Mouse (Mus musculus): ENCODE results near the gene Kcnab3.
A peak's percentile ranks its signal among the peaks of the same experiment; 100 is the strongest.
"Not testable (repeated sequence)": the region's sequence is repeated elsewhere in the genome, so short reads cannot be mapped to it uniquely, and the experiment has no call there.

Gene Kcnab3

DNA sequence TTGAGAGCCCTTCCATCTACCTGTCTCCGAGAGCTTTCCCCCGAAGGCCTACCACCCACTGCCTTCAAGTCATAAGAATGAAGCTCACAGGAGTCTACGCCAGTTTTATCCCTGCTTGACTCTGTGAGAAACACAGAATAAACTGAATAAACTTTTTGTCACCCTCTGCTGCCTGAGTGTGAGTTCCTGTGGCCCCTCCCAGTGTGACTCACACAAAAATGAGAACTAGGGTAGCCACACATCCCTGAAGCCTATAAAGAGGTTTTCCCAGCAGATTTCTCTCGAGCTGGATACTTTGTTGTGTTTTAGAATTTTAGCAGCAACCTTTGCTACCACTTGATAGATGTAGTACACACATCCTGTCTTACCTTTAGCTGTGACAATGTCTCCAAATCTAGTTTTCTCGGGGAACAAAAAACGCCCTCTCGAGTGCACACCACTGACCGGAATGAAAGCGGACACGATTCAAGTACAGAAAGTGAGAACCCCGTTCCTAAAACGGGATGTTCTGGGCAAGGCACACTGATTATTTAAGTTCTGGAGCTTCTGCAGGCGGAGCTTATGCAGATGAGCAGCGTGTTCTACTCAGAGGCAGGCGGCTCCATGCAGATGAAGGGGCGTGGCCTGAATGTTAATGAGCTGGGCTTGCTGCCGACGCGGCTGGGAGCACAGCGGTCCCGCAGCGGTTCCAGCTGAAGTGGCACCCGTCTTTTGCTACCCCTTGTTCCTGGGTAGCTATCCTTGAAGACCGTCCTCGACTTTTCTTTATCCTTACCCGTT lies at the start of gene Kcnab3:
Kcnab3 (plus strand) TSS at position 631 of the 780 bp plus-strand sequence.
- peak in 1 of 2 experiments; percentile 67 for DNase-seq (ENCODE audit: low spot score in 2 of 2)

DNA sequence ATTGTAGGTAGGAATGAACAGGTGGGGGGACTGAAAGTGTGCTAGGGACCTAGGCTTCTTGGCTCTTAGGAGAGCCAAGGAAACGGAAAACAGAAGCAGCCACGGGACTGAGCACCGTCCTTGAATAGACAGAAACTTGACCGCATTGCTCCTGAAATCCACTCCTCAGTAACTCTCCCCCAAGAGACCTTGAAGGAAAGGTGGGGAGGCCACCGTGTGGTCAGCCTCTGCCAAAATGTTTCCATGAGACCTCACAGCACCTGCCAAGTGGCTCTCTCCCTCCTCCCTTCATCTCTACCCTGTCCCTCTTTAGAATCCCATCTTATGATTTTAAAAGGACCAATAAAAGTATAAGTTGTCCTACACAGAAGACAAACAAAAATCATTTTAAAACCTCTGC lies 48.8 kb upstream of the Kcnab3 start:
- no peak for DNase-seq (ENCODE audit: low spot score in 2 of 2)

DNA sequence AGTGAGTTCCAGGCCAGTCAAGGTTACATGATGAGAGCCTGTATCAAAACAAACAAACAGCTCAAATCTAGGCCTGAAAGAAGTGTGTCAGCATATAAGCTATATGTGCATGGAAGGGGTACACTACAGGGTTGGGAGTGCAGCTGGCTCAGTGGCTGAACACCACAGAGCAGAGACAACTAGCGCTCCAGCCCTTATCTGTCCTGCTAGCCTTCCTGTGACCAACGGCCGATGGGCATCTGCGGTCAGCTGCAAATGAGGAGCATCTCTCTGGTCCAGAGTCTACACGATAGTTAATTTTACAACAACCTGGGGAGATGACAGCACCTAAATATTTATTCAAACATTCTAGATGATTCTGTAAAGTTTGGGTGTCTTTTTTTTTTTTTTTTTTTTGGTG lies 34.9 kb upstream of the Kcnab3 start:
- no peak for DNase-seq (ENCODE audit: low spot score in 2 of 2)

DNA sequence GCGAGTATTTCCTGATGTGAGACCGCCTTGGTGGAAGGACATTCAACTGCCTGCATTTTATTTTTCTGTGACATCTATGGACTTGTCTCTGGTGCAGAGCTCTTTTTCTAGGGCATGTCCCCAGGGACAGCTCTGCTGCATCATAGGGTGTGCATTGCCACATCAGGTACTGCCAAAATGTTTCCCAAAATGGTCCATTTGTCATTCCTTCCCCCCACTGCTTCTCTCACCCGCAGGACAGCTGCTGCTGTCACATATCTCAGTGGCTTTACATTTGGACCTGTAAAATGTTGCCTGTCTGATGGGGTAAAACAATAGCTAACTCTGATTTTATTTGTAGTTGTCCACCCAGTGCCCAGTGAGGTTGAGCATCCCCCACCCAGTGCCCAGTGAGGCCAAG lies 30.8 kb upstream of the Kcnab3 start:
- DNase-seq (ENCODE audit: low spot score in 2 of 2), result no peak

DNA sequence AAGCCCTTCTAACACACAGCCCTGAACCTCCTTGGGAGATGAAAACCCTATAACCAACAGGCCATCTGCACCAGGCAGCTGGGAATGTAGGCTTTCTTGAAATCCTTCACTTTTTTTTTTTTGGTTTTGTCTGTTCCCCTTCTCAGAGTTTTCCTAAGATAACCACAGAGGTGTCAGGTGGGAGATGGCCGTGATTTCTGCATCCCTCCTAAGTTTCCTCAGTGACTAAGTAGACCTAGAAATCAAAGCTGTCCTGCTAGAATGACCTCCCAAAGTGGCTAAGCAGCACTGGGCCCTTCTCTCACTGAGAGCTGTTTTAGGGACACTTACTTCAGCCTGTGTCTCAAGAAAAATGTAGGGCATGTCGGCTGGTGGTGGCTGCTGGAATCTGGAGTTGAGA lies 28.3 kb upstream of the Kcnab3 start:
- no peak for DNase-seq (ENCODE audit: low spot score in 2 of 2)

DNA sequence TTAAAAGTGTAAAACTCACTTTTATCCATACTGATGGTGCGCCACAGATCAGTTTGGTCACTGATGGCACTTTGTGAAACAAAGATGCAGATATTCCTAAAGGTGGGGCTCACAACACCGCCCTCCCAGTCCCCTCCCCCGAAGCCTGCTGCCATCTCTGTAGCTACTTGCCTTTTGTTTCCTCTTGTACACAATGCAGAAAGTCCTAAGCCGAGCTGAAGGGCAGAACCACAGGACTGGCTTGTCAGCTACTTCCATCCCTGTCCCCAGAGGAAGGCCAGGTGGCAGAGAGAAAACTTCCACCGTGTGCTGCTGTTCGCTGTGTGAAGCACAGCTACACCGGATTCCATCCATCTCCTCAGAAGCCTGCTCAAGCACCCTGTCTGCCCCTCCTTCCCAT lies 27.8 kb upstream of the Kcnab3 start:
- no peak for DNase-seq (ENCODE audit: low spot score in 2 of 2)

DNA sequence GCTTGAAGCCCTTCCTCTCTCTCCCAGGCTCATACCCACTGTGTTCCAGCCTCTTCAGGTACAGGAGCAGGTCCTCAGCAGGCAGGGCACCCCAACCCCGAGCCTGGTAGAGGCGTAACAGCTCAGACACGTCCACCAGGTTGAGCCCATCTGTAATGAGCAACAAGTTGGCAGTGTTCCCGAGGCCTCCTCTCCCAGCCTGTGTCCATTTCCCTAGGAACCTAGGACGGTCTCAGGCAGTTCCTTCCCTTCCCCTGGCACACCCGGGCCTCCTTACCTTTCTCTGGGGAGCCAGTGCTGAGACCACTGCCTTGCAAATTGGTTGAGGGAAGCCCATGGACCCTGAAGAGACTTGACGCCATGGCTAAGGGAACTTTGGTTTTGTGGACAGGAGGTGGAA lies 23.2 kb upstream of the Kcnab3 start:
- DNase-seq (ENCODE audit: low spot score in 2 of 2), result no peak

DNA sequence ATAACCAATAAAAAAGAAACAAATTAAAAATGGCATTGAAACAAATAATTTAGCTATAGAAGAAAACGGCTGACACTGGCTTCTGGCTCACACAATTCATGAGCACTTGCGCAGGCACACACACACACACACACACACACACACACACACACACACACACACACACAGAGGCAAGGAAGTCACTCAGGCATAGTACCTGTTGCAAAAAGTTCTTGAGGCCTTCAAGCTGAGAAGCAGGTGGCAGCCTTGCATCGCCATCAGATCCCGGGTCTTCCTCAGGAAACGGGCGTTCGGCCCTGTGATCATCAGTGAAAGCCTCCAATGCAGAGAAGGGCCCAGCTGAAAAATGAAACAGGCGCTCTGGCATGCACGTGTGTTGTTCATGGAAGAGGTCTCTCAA lies 20.8 kb upstream of the Kcnab3 start:
- no peak for DNase-seq (ENCODE audit: low spot score in 2 of 2)

DNA sequence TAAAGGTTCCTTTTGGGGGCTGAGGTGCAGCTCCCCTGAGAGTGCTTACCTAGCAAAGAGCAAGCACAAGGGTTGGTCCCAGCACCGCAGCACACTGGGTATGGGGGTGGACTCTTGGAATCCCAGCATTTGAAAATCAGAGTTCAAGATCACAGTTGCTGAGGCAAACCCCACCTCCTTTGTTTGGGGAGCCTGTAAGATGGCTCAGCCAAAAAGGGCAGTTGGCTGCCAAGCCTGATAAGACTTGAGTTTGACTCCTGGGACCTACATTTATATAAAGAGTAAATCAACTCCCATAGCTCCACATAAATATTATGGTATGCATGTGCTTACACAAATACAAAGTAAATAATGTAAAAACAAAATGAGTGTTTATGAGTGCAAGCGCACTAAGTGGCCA lies 20.0 kb upstream of the Kcnab3 start:
- DNase-seq (ENCODE audit: low spot score in 2 of 2), result no peak

DNA sequence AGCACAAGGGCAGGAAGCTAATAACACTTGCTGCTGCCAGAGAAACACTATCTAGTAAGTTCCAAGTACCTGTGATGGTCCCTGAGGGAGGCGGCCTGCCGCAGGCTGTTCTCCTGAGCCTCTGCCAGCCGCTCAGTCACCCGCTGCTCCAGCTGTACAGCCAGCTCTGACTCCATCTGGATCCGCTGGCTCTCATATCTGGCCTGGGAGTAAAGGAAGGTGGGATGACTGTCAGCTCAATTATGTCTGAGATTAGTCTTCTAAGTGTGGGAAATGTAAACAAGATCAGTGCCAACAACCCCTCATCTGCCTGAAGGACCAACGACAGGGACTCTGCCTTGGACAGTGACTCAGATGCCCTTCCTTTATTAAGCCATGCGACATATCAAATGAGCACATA lies 14.8 kb upstream of the Kcnab3 start:
- DNase-seq (ENCODE audit: low spot score in 2 of 2), result peak in 1 of 2 experiments; percentile 34

DNA sequence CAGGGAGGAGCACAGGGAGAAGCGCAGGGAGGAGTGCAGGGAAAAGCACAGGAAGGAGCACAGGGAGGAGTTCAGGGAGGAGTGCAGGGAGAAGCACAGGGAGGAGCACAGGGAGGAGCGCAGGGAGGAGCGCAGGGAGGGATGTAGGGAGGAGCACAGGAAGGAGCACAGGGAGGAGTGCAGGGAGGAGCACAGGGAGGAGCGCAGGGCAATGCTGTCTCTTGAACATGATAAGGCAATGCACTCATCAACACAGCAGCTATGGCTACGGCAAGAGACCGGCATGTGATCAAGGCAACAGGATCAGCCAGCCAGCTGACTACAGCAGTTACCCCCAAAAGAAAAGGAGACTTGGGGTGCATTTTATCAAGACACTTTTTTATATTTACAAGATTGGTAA lies 9.7 kb upstream of the Kcnab3 start:
- DNase-seq (ENCODE audit: low spot score in 2 of 2), result no peak

DNA sequence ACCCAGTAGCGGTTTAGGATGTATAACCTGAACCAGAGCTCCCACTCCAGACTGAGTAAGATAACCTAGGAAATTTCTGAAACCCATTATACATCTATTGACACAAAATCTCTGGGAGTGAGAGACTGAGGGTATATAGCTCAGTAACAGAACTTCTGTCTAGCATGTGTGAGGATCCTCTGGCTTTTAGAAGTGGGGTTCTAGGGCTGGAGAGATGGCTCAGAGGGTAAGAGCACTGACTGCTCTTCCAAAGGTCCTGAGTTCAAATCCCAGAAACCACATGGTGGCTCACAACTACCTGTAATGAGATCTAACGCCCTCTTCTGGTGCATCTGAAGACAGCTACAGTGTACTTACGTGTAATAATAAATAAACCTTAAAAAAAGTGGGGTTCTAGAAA lies 8.1 kb upstream of the Kcnab3 start:
- not testable (repeated sequence) for DNase-seq (ENCODE audit: low spot score in 2 of 2)

DNA sequence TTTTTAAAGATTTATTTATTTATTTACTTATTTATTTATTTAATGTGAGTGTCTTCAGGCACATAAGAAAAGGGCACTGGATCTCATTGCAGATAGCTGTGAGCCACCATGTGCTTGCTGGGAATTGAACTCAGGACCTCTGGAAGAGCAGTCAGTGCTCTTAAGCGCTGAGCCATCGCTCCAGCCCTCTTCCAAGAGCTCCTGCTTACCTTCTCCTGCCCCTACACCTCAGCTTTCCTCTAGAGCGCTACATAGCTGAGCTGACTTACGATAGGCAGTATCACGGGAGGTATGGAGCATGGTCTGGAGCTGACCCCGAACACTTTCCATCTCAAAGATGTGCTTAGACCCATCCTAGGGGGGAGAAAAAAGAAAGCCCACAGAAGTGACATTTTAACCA lies 4.5 kb upstream of the Kcnab3 start:
- DNase-seq (ENCODE audit: low spot score in 2 of 2), result no peak

DNA sequence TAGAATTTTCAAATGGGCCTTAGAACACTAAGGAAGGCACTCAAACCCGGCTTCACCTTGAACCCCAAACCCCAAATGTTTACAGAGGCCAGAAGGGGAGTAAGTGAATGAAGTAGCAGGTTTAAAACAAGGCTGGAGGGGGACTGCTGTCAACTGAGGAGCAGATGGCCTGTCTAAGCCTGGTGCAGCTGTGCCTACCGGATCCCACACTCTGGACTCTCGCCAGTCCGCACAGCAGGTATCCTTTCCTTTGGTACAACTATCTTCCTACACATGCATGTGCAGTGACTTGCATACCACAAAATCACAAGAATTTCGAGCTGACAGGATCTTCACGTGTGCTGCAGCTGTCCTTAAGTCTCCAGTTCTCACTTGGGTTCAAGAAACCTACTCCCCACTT lies 4.0 kb upstream of the Kcnab3 start:
- peak in 1 of 2 experiments; percentile 72 for DNase-seq (ENCODE audit: low spot score in 2 of 2)

DNA sequence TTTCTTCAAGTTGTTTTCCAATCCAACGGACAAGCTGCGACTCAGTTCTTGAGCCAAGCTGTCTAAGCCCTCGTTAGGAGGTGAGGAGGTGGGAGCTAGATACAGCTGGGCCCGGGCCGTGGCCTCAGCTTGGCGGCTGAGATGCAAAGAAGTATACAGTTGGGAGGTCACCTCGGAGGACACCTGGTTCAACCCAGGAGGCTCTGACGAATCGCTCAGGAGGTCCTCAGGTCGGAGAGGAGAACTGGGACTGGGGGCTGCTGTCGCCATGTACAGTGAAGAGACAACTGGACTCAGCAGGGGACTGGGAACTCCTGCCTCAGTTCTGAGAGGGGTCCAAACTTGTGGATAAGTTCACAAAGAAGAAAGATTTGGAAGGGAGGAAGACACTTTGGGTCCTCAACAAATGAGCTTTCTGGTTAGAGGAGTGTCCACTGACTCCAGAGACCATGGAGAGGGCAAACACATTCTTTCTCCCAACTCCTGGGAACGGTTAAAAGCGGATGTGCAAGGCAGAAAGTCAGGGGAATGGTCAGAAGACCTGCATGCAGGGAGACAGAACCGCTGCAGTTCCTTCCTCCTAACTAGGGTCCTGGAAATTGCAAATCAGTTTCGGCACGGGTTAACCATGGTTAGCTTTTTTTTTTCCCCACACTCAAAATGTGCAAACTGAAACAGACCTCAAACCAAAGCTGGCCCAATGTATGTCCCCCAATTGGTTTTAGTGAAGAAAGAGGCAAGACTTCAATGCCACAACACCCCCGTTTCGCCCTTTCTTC lies 3.2 kb upstream of the Kcnab3 start:
- DNase-seq (ENCODE audit: low spot score in 2 of 2), result no peak

DNA sequence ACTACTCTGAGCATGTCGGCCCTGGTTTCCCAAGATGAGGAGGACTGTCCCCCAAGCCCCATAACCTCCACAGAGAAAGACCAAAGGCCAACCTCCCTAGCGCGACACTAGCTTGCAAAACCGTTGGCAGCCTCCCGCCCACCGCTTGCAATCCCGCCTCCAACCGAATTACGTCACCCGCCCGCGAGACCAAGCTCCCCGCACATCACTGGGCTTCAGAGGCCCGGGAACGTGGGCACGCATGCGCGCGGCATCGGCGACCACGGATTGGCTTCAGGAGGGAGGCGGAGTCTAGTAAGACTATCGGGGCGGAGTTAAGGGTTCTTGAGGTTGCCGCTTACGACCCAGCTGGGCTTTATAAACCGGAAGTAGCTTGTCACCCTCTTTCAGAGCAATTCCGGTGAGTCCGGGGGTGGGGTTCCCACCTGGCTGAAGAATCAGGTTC lies 2.4 kb upstream of the Kcnab3 start, which contains the start of the genes Cntrob and Trappc1:
Cntrob (minus strand) TSS at position 109 of the 445 bp plus-strand sequence.
Trappc1 (plus strand) TSS at position 314 of the 445 bp plus-strand sequence.
- DNase-seq (ENCODE audit: low spot score in 2 of 2), result peak; percentile 98

DNA sequence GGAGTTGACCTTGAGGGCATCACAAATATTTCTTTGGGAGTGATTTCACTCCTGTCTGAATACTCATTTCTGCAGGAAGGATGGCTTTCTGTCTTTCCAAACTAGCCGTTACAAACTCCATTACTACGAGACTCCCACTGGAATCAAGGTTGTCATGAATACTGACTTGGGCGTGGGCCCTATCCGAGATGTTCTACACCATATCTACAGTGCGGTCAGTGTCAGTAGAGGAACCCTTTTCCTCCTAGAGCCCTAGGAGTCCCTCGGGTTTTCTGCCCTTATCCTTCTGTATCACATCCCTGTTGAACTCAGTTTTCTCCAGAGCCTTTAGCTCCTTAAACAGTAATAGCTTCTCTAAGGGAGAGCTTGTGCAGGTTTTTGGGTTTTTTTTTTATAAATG lies 1.3 kb upstream of the Kcnab3 start:
- DNase-seq (ENCODE audit: low spot score in 2 of 2), result no peak

DNA sequence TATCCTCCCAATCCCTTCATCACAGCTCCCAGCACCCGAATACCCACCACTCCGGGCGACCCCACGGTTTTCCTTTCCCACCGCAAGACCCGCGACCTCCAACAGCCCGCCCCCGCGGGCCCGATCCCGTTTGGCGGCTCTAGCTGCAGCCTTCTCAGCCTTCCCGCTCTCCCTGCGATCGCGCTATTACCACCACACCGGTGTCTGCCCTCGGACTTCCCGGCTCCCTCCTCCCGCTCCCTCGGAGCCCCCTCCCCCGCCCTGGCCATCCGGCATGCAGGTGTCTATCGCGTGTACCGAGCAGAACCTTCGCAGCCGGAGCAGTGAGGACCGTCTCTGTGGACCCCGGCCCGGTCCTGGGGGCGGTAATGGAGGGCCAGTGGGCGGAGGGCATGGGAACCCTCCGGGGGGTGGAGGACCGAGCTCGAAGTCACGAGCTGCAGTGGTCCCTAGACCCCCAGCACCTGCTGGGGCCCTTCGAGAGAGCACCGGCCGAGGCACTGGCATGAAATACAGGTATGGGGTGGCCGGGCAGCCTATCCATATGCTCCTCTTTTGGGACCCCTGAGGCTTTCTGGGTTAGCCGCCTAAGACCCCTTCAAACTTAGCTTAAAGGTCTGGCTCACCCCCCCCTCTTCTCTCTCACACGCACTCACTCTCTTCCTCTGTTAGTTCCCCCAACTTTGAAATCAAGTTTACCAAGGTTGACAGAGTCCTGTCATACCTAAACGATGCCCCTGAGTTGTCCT lies 524 bp downstream of the Kcnab3 start:
- peak in 1 of 2 experiments; percentile 48 for DNase-seq (ENCODE audit: low spot score in 2 of 2)

DNA sequence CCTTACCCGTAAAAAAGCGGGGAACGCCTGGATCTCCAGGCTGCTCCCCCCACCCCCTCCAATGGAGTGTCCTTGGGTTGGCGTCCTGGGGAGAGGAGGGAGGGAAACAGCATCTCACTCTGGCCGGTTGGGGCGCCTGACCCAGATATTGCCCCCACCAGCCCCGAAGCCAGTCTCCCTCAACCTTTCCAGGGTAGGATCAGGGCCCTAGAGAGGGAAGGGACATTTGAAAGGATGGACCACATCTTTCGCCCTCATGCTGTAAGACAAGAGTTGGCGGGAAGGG lies 1.0 kb downstream of the Kcnab3 start:
- DNase-seq (ENCODE audit: low spot score in 2 of 2), result no peak

DNA sequence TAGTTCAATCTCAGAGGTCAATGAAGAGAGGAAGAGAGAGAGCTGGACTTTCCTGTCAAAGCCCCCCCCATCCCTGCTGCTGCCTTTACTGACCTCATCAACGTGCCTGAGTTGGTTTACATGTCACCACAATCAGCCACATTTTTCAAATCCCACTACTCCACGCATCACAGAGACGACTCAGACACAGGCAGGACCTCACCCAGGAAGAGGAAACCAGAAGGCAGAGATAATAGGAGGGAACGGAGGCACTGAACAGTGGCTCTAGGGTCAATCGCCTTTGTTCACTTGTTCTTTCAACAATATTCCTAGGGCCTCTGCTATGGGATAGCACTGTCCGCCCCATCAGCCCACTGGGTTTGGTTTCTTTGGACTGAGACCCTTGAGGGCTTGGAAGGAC lies 1.6 kb downstream of the Kcnab3 start:
- DNase-seq (ENCODE audit: low spot score in 2 of 2), result no peak

DNA sequence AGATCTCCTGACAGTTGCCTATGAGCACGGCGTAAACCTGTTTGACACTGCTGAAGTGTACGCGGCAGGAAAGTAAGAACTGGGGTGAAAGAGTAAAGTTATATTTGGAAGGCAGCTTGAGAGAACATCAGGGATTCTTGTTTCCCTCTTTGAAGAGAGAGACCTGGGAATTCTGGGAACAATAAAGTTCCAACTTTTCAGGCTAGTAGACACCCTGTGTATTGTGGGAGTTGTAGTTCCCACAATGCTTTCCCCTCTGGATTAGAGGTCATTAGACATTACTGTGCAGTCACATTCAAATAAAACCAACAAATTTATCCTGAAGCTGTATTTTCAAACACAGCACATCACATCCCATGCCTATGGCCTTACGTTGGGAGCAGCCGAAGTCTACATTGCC lies 2.5 kb downstream of the Kcnab3 start:
- DNase-seq (ENCODE audit: low spot score in 2 of 2), result no peak

DNA sequence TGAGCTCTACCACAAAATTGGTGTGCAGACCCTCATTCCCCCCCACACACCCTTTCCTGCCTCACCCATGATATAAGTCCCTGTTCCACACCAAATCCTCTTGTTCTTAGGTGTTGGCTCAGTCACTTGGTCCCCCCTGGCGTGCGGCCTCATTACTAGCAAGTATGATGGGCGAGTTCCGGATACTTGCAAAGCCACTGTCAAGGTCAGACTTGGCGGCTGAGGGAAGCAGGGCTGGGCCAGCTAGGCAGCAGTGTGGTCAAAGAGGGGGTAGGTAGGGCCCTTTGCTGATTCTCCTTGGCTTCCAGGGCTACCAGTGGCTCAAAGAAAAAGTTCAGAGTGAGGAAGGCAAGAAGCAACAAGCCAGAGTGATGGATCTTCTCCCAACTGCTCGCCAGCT lies 5.1 kb downstream of the Kcnab3 start:
- no peak for DNase-seq (ENCODE audit: low spot score in 2 of 2)

Measured in cerebellum, postnatal 4 days (tissue).